Mouse (Mus musculus): ENCODE results near the gene Mthfsd. TPM values are rescaled to one million over a fixed set of nuclear protein-coding genes. Genes with fewer than 3 reads are reported as not detected.

Mthfsd gene
- polyA plus RNA-seq, 1 experiment from 2014 or later: 33.0 TPM

DNA sequence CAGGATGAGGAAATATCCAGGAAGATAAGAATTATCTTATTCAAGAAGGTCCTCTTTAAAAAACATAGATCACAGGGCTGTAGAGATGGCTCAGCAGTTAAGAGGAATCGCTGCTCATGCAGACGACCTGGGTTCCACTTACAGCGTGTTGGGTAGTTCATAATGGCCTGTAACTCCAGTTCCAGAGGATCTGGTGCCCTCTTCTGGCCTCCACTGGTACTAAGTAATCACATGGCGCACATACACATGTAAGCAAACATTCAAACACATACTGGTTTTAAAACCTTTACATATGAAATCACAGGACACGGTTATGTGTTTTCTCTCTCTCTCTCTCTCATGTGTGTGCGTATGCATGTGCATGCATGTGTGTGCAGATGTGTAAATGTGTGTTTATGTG is 28.7 kb upstream of the Mthfsd start:
- H3K36me3 ChIP-seq (ENCODE audit: control insufficient read depth, insufficient read depth, low read length): no peaks in the 10 kb centered on the region
- DNase-seq (ENCODE audit: low spot score) (no peak), ATAC-seq (ENCODE audit: low FRiP score, low TSS enrichment) (no peak)
- H3K4me1 ChIP-seq (replicated peaks; ENCODE audit: control insufficient read depth, insufficient read depth): no peaks in the 10 kb centered on the region
- TF ChIP-seq CTCF (IDR thresholded peaks at IDR 0.05; ENCODE audit: low read depth) (peak; percentile 18; the same call in 1 of the 2 replicates), EP300 (optimal IDR thresholded peaks at IDR 0.05) (no peak)
- no peak overlapping the region for H3K4me2 ChIP-seq (replicated peaks; ENCODE audit: low read depth)
- no peak overlapping the region for H3K4me3 ChIP-seq (ENCODE audit: low read depth, low read length)
- 95% methylated on average over 6 of the region's 6 CpGs for WGBS
- no peak overlapping the region for H3K27ac ChIP-seq (replicated peaks)
- no peaks in the 10 kb centered on the region for H3K9me3 ChIP-seq (ENCODE audit: control insufficient read depth, low read length)
- H3K9ac ChIP-seq (ENCODE audit: low read length): no peak overlapping the region
- no peaks in the 10 kb centered on the region for H3K27me3 ChIP-seq (ENCODE audit: control insufficient read depth, insufficient read depth, low read length)

DNA sequence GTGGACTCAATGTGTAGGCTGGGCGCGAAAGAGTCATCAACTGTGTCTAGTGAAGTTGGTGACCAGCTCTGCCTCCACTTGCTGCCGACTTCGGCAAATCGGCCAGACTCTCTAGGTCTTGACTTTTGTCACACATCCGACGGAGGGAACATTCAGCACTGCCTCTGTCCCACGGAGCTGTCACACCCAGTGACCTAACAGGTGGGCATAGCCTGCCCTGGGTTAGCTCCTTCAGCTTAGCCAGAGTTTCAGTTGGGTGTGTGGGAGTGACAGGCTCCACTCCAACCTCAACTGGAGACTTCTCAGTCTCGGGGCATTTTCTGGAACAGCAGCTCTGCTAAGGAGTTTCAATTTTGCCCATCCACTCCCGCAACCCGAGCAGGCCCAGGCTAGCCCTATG is 26.3 kb upstream of the Mthfsd start:
- DNase-seq (ENCODE audit: low spot score) (no peak), ATAC-seq (ENCODE audit: low FRiP score, low TSS enrichment) (no peak; the same call in 1 of the 2 replicates)
- Histone ChIP-seq H3K9ac (ENCODE audit: low read length) (no peak overlapping the region), H3K4me1 (replicated peaks; ENCODE audit: control insufficient read depth, insufficient read depth) (no peaks in the 10 kb centered on the region), H3K4me2 (replicated peaks; ENCODE audit: low read depth) (no peak overlapping the region), H3K4me3 (ENCODE audit: low read depth, low read length) (no peak overlapping the region), H3K9me3 (ENCODE audit: control insufficient read depth, low read length) (no peaks in the 10 kb centered on the region), H3K36me3 (ENCODE audit: control insufficient read depth, insufficient read depth, low read length) (no peaks in the 10 kb centered on the region), H3K27me3 (ENCODE audit: control insufficient read depth, insufficient read depth, low read length) (no peaks in the 10 kb centered on the region), H3K27ac (replicated peaks) (no peak overlapping the region)
- 87% methylated on average over 11 of the region's 11 CpGs for WGBS
- TF ChIP-seq EP300 (optimal IDR thresholded peaks at IDR 0.05): no peak
- no peak for TF ChIP-seq CTCF (IDR thresholded peaks at IDR 0.05; ENCODE audit: low read depth)

DNA sequence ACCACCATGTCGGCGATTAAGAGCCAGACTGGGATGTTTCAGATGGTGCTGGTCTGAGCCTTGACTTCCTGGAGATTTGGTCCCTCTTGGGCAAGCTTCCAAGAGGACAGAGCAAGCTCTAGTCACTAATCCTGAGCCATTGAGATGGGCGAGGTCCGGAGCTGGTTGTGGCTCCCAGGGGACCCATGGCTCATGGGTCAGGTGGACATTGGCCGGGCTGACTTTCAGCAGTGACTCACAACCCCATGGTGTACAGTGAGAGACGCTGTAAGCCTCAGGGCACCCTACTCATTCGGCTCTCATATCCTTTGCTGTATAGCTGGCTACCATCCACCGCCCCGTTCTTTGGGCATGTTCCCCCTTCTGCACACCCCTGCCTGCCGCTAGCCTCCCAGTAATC is 25.9 kb upstream of the Mthfsd start:
- ATAC-seq (ENCODE audit: low FRiP score, low TSS enrichment): peak; percentile 31; the same call in 1 of the 2 replicates
- H3K27ac ChIP-seq (replicated peaks): no peak overlapping the region
- DNase-seq (ENCODE audit: low spot score): no peak
- H3K4me3 ChIP-seq (ENCODE audit: low read depth, low read length): no peak overlapping the region
- H3K9ac ChIP-seq (ENCODE audit: low read length): no peak overlapping the region
- 82% methylated on average over 10 of the region's 10 CpGs for WGBS
- H3K27me3 ChIP-seq (ENCODE audit: control insufficient read depth, insufficient read depth, low read length): peaks cover 3% of the 10 kb centered on the region; the same call in 1 of the 2 replicates
- H3K9me3 ChIP-seq (ENCODE audit: control insufficient read depth, low read length): no peaks in the 10 kb centered on the region
- no peaks in the 10 kb centered on the region for H3K4me1 ChIP-seq (replicated peaks; ENCODE audit: control insufficient read depth, insufficient read depth)
- no peaks in the 10 kb centered on the region for H3K36me3 ChIP-seq (ENCODE audit: control insufficient read depth, insufficient read depth, low read length)
- TF ChIP-seq EP300 (optimal IDR thresholded peaks at IDR 0.05): no peak
- TF ChIP-seq CTCF (IDR thresholded peaks at IDR 0.05; ENCODE audit: low read depth): no peak
- H3K4me2 ChIP-seq (replicated peaks; ENCODE audit: low read depth): no peak overlapping the region

DNA sequence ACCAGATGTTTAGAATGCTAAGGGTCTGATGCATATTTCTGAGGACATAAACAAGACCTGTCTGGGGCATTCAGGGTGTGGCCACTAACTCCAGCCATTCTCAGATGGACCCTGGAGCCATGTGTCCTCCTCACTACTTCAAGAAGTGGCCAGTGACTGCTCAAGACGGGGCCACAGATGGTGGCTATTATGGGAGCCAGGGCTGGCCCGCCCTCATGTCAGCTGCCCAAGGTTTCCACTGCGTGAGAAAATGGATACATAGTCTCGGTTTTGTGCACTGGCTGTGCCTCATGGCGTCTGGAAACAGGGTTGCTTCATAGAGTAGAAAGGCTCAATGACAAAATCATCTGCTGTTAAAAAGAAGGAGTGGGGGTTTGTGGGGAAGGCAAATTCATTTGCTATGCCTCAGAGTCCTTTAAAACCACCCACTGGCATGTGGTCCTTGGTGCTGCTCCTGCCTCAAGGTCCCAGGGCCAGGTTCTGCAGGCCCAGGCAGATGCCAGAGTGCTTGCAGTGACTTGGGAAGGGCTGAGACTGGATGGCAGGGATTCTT is 24.8 kb upstream of the Mthfsd start:
- 75% methylated on average over 5 of the region's 5 CpGs for WGBS
- no peak overlapping the region for H3K4me3 ChIP-seq (ENCODE audit: low read depth, low read length)
- ATAC-seq (ENCODE audit: low FRiP score, low TSS enrichment) (no peak), DNase-seq (ENCODE audit: low spot score) (no peak)
- no peaks in the 10 kb centered on the region for H3K9me3 ChIP-seq (ENCODE audit: control insufficient read depth, low read length)
- H3K9ac ChIP-seq (ENCODE audit: low read length): no peak overlapping the region
- H3K36me3 ChIP-seq (ENCODE audit: control insufficient read depth, insufficient read depth, low read length): no peaks in the 10 kb centered on the region
- no peaks in the 10 kb centered on the region for H3K4me1 ChIP-seq (replicated peaks; ENCODE audit: control insufficient read depth, insufficient read depth)
- TF ChIP-seq EP300 (optimal IDR thresholded peaks at IDR 0.05) (no peak), CTCF (IDR thresholded peaks at IDR 0.05; ENCODE audit: low read depth) (no peak)
- no peak overlapping the region for H3K4me2 ChIP-seq (replicated peaks; ENCODE audit: low read depth)
- H3K27ac ChIP-seq (replicated peaks): no peak overlapping the region
- peaks cover 8% of the 10 kb centered on the region; the same call in 1 of the 2 replicates for H3K27me3 ChIP-seq (ENCODE audit: control insufficient read depth, insufficient read depth, low read length)

GRCm38 (mm10) chr8:121130522-121130921 is 22.3 kb upstream of the Mthfsd start:
- Histone ChIP-seq H3K4me1 (replicated peaks; ENCODE audit: control insufficient read depth, insufficient read depth) (0 out of 2 replicates have a peak, but pooled peaks cover 4% of the 10 kb centered on the region), H3K4me2 (replicated peaks; ENCODE audit: low read depth) (peak overlapping the region; percentile 31; the same call in 1 of the 2 replicates), H3K27ac (replicated peaks) (no peak overlapping the region), H3K4me3 (ENCODE audit: low read depth, low read length) (no peak overlapping the region; the same call in 1 of the 2 replicates), H3K36me3 (ENCODE audit: control insufficient read depth, insufficient read depth, low read length) (no peaks in the 10 kb centered on the region), H3K9me3 (ENCODE audit: control insufficient read depth, low read length) (no peaks in the 10 kb centered on the region), H3K27me3 (ENCODE audit: control insufficient read depth, insufficient read depth, low read length) (peaks cover 11% of the 10 kb centered on the region; the same call in 1 of the 2 replicates), H3K9ac (ENCODE audit: low read length) (no peak overlapping the region)
- DNase-seq (ENCODE audit: low spot score): peak; percentile 41
- ATAC-seq (ENCODE audit: low FRiP score, low TSS enrichment): no peak
- TF ChIP-seq CTCF (IDR thresholded peaks at IDR 0.05; ENCODE audit: low read depth) (peak; percentile 70), EP300 (optimal IDR thresholded peaks at IDR 0.05) (no peak)
- 33% methylated on average over 5 of the region's 5 CpGs for WGBS

- no peak overlapping the region for H3K9ac ChIP-seq (ENCODE audit: low read length)
- no peak for ATAC-seq (ENCODE audit: low FRiP score, low TSS enrichment)
These were observed 21.2 kb upstream of the Mthfsd start for GRCm38 (mm10) chr8:121129265-121129940.

More at GRCm38 (mm10) chr8:121129265-121129940, 21.2 kb upstream of the Mthfsd start:
- no peaks in the 10 kb centered on the region for H3K36me3 ChIP-seq (ENCODE audit: control insufficient read depth, insufficient read depth, low read length)
- peak overlapping the region; percentile 39 for H3K4me3 ChIP-seq (ENCODE audit: low read depth, low read length)
- TF ChIP-seq CTCF (IDR thresholded peaks at IDR 0.05; ENCODE audit: low read depth) (no peak), EP300 (optimal IDR thresholded peaks at IDR 0.05) (no peak)
- no peak overlapping the region for H3K27ac ChIP-seq (replicated peaks)
- WGBS: 37% methylated on average over 16 of the region's 16 CpGs
- no peaks in the 10 kb centered on the region for H3K9me3 ChIP-seq (ENCODE audit: control insufficient read depth, low read length)
- peaks cover 11% of the 10 kb centered on the region for H3K27me3 ChIP-seq (ENCODE audit: control insufficient read depth, insufficient read depth, low read length)
- no peak for DNase-seq (ENCODE audit: low spot score)
- H3K4me1 ChIP-seq (replicated peaks; ENCODE audit: control insufficient read depth, insufficient read depth): 0 out of 2 replicates have a peak, but pooled peaks cover 4% of the 10 kb centered on the region
- peak overlapping the region; percentile 48 for H3K4me2 ChIP-seq (replicated peaks; ENCODE audit: low read depth)
